Mouse (Mus musculus) cerebellum, adult 2 months (tissue): ENCODE data around the gene Slc12a8.

Source experiments
- CTCF ChIP-seq: fragments of 200-500 bp; IDR thresholded peaks from 2 replicates; pipeline ENCODE4 v1.5.1; 2011; ENCODE audit warnings: low read depth, mild to moderate bottlenecking, control low read depth, low read length, moderate library complexity, borderline replicate concordance; ENCODE audit not compliant: insufficient read depth
- POLR2A ChIP-seq: fragments of 200-500 bp; IDR thresholded peaks from 2 replicates; pipeline ENCODE4 v1.6.1; 2011; ENCODE audit warnings: low read length, control low read depth, borderline replicate concordance; ENCODE audit not compliant: insufficient read depth

GRCm38 (mm10) chr16:33487709-33488108 is 29.4 kb upstream of the Slc12a8 start:
- TF ChIP-seq CTCF (no peak), POLR2A (no peak)
